Mouse (Mus musculus): ENCODE measurements around the gene Kcnj2. TPM values are rescaled to one million over a fixed set of nuclear protein-coding genes. Genes with fewer than 3 reads are reported as not detected.

Gene Kcnj2
- polyA plus RNA-seq, 2 experiments, result 0.10 to 0.30 TPM

GRCm38 (mm10) chr11:111059440-111059839 is 6.5 kb upstream of the Kcnj2 start:
- no peaks in the 10 kb centered on the region for H3K9me3 ChIP-seq (ENCODE audit: control insufficient read depth, low read length)
- ATAC-seq (ENCODE audit: insufficient read depth) (no peak), DNase-seq (ENCODE audit: low read depth in 3 of 3, low spot score in 3 of 3) (no peak)
- no peak overlapping the region for H3K4me2 ChIP-seq (ENCODE audit: low read depth)
- H3K4me1 ChIP-seq (replicated peaks; ENCODE audit: control insufficient read depth in 2 of 2, insufficient read depth in 2 of 2, low read length in 1 of 2), result no peaks in the 10 kb centered on the region
- H3K27ac ChIP-seq, result no peak overlapping the region
- no peak overlapping the region for H3K4me3 ChIP-seq (ENCODE audit: insufficient read depth in 1 of 2, low read depth in 2 of 2, low read length in 2 of 2)
- no peaks in the 10 kb centered on the region for H3K36me3 ChIP-seq (replicated peaks; ENCODE audit: control insufficient read depth, insufficient read depth, low read depth)
- TF ChIP-seq CTCF (IDR thresholded peaks at IDR 0.05; ENCODE audit: low read depth) (no peak), EP300 (IDR thresholded peaks at IDR 0.05; ENCODE audit: low read depth) (no peak)
- H3K9ac ChIP-seq (replicated peaks), result no peak overlapping the region
- H3K27me3 ChIP-seq (ENCODE audit: control insufficient read depth, insufficient read depth, low read length), result no peaks in the 10 kb centered on the region

GRCm38 (mm10) chr11:111060216-111060615 is 5.7 kb upstream of the Kcnj2 start:
- Histone ChIP-seq H3K9ac (replicated peaks) (no peak overlapping the region), H3K36me3 (replicated peaks; ENCODE audit: control insufficient read depth, insufficient read depth, low read depth) (no peaks in the 10 kb centered on the region), H3K27ac (no peak overlapping the region), H3K4me1 (replicated peaks; ENCODE audit: control insufficient read depth in 2 of 2, insufficient read depth in 2 of 2, low read length in 1 of 2) (peaks cover 0 to 4% of the 10 kb centered on the region in 2 experiments; a peak in 1 of 4 replicates), H3K4me3 (ENCODE audit: insufficient read depth in 1 of 2, low read depth in 2 of 2, low read length in 2 of 2) (no peak overlapping the region), H3K9me3 (ENCODE audit: control insufficient read depth, low read length) (no peaks in the 10 kb centered on the region), H3K4me2 (ENCODE audit: low read depth) (no peak overlapping the region), H3K27me3 (ENCODE audit: control insufficient read depth, insufficient read depth, low read length) (no peaks in the 10 kb centered on the region; the same call in 1 of the 2 replicates)
- TF ChIP-seq EP300 (IDR thresholded peaks at IDR 0.05; ENCODE audit: low read depth), result no peak
- TF ChIP-seq CTCF (IDR thresholded peaks at IDR 0.05; ENCODE audit: low read depth), result no peak
- no peak for DNase-seq (ENCODE audit: low read depth in 3 of 3, low spot score in 3 of 3)
- no peak for ATAC-seq (ENCODE audit: insufficient read depth)
- WGBS (ENCODE audit: insufficient replicate concordance), result 39% methylated on average over 5 of the region's 5 CpGs

GRCm38 (mm10) chr11:111064751-111065527 is 1.0 kb upstream of the Kcnj2 start:
- no peak for ATAC-seq (ENCODE audit: insufficient read depth)
- peak overlapping the region; percentile 70 for H3K4me2 ChIP-seq (ENCODE audit: low read depth)
- H3K27me3 ChIP-seq (ENCODE audit: control insufficient read depth, insufficient read depth, low read length), result peaks cover 18% of the 10 kb centered on the region
- H3K27ac ChIP-seq, result no peak overlapping the region
- TF ChIP-seq CTCF (IDR thresholded peaks at IDR 0.05; ENCODE audit: low read depth), result peak; percentile 53
- TF ChIP-seq EP300 (IDR thresholded peaks at IDR 0.05; ENCODE audit: low read depth), result no peak
- H3K9me3 ChIP-seq (ENCODE audit: control insufficient read depth, low read length), result no peaks in the 10 kb centered on the region
- H3K9ac ChIP-seq (replicated peaks), result no peak overlapping the region; the same call in 1 of the 2 replicates
- H3K36me3 ChIP-seq (replicated peaks; ENCODE audit: control insufficient read depth, insufficient read depth, low read depth), result no peaks in the 10 kb centered on the region
- peaks cover 0 to 4% of the 10 kb centered on the region in 2 experiments; a peak in 1 of 4 replicates for H3K4me1 ChIP-seq (replicated peaks; ENCODE audit: control insufficient read depth in 2 of 2, insufficient read depth in 2 of 2, low read length in 1 of 2)
- peak in 1 of 3 experiments; percentile 17 for DNase-seq (ENCODE audit: low read depth in 3 of 3, low spot score in 3 of 3)
- H3K4me3 ChIP-seq (ENCODE audit: insufficient read depth in 1 of 2, low read depth in 2 of 2, low read length in 2 of 2), result peak overlapping the region; percentile 55 to 67
- under 1% methylated on average over 25 of the region's 25 CpGs for WGBS (ENCODE audit: insufficient replicate concordance)

- Histone ChIP-seq H3K9me3 (ENCODE audit: control insufficient read depth, low read length) (no peaks in the 10 kb centered on the region), H3K4me3 (ENCODE audit: insufficient read depth in 1 of 2, low read depth in 2 of 2, low read length in 2 of 2) (peak overlapping the region; percentile 44 to 55), H3K27me3 (ENCODE audit: control insufficient read depth, insufficient read depth, low read length) (peaks cover 18% of the 10 kb centered on the region), H3K36me3 (replicated peaks; ENCODE audit: control insufficient read depth, insufficient read depth, low read depth) (no peaks in the 10 kb centered on the region), H3K27ac (no peak overlapping the region), H3K9ac (replicated peaks) (no peak overlapping the region), H3K4me1 (replicated peaks; ENCODE audit: control insufficient read depth in 2 of 2, insufficient read depth in 2 of 2, low read length in 1 of 2) (peaks cover 0 to 4% of the 10 kb centered on the region in 2 experiments; a peak in 1 of 4 replicates), H3K4me2 (ENCODE audit: low read depth) (peak overlapping the region; percentile 70)
- WGBS (ENCODE audit: insufficient replicate concordance), result under 1% methylated on average over 9 of the region's 9 CpGs
- ATAC-seq (ENCODE audit: insufficient read depth) (peak; percentile 60), DNase-seq (ENCODE audit: low read depth in 3 of 3, low spot score in 3 of 3) (no peak)
- TF ChIP-seq EP300 (IDR thresholded peaks at IDR 0.05; ENCODE audit: low read depth), result no peak
- no peak for TF ChIP-seq CTCF (IDR thresholded peaks at IDR 0.05; ENCODE audit: low read depth)
Observed at GRCm38 (mm10) chr11:111066299-111066691, 331 bp downstream of the Kcnj2 start.

- Histone ChIP-seq H3K4me1 (replicated peaks; ENCODE audit: control insufficient read depth in 2 of 2, insufficient read depth in 2 of 2, low read length in 1 of 2) (peaks cover 0 to 4% of the 10 kb centered on the region in 2 experiments; a peak in 1 of 4 replicates), H3K4me2 (ENCODE audit: low read depth) (no peak overlapping the region), H3K27me3 (ENCODE audit: control insufficient read depth, insufficient read depth, low read length) (peaks cover 18% of the 10 kb centered on the region), H3K4me3 (ENCODE audit: insufficient read depth in 1 of 2, low read depth in 2 of 2, low read length in 2 of 2) (no peak overlapping the region), H3K27ac (no peak overlapping the region), H3K9ac (replicated peaks) (no peak overlapping the region), H3K9me3 (ENCODE audit: control insufficient read depth, low read length) (no peaks in the 10 kb centered on the region), H3K36me3 (replicated peaks; ENCODE audit: control insufficient read depth, insufficient read depth, low read depth) (no peaks in the 10 kb centered on the region)
- ATAC-seq (ENCODE audit: insufficient read depth) (no peak), DNase-seq (ENCODE audit: low read depth in 3 of 3, low spot score in 3 of 3) (no peak)
- TF ChIP-seq CTCF (IDR thresholded peaks at IDR 0.05; ENCODE audit: low read depth) (no peak), EP300 (IDR thresholded peaks at IDR 0.05; ENCODE audit: low read depth) (no peak)
- 59% methylated on average over 3 of the region's 3 CpGs for WGBS (ENCODE audit: insufficient replicate concordance)
Observed at GRCm38 (mm10) chr11:111067787-111068186, 1.8 kb downstream of the Kcnj2 start.
